Mouse (Mus musculus) embryonic facial prominence, embryonic 14.5 days (tissue): ENCODE data around the gene 6430571L13Rik. TPM values are rescaled to one million over a fixed set of nuclear protein-coding genes. Genes with fewer than 3 reads are reported as not detected.

ENCODE experiments used
- ATAC-seq: fragments of 200-750 bp; cut with Nextera tagmentation; 2 replicates; pipeline ENCODE4 v1.8.0; 2017; ENCODE audit warnings: low read depth, moderate number of reproducible peaks, moderate TSS enrichment
- DNase-seq: peaks from one replicate; pipeline ENCODE4 v3.0.0-alpha.2; 2015; ENCODE audit warnings: low spot score
- H3K27ac ChIP-seq: fragments of 300-500 bp; sonication (generic); replicated peaks from 2 replicates; pipeline ENCODE4 v1.5.1; 2014; ENCODE audit warnings: low read depth, mild to moderate bottlenecking, low read length, moderate library complexity
- H3K27me3 ChIP-seq: fragments of 300-500 bp; sonication (generic); replicated peaks from 2 replicates; pipeline ENCODE4 v1.6.1; 2014; ENCODE audit warnings: low read length; ENCODE audit not compliant: control insufficient read depth, insufficient read depth
- H3K36me3 ChIP-seq: fragments of 300-500 bp; sonication (generic); 2 replicates; pipeline ENCODE4 v1.6.1; 2014; ENCODE audit warnings: low read length, mixed read lengths; ENCODE audit not compliant: control insufficient read depth, insufficient read depth
- H3K4me1 ChIP-seq: fragments of 300-500 bp; sonication (generic); 2 replicates; pipeline ENCODE4 v1.6.1; 2014; ENCODE audit warnings: antibody characterized with exemption, low read length; ENCODE audit not compliant: control insufficient read depth, insufficient read depth
- H3K4me2 ChIP-seq: fragments of 300-500 bp; sonication (generic); 2 replicates; pipeline ENCODE4 v1.6.1; 2014; ENCODE audit warnings: low read depth, mild to moderate bottlenecking, low read length, moderate library complexity, mixed read lengths
- H3K4me3 ChIP-seq: fragments of 300-500 bp; sonication (generic); 2 replicates; pipeline ENCODE4 v1.5.1; 2014; ENCODE audit warnings: low read depth, mild to moderate bottlenecking, low read length
- H3K9ac ChIP-seq: fragments of 300-500 bp; sonication (generic); 2 replicates; pipeline ENCODE4 v1.6.1; 2014; ENCODE audit warnings: low read depth, mild to moderate bottlenecking, low read length, moderate library complexity, mixed read lengths
- H3K9me3 ChIP-seq: fragments of 300-500 bp; sonication (generic); 2 replicates; pipeline ENCODE4 v1.6.1; 2016; ENCODE audit warnings: low read length; ENCODE audit not compliant: control insufficient read depth
- WGBS: fragments of 180-500 bp; shearing (Covaris S2); extraction: QIAGEN DNeasy Blood & Tissue Kit; methylation state at CpG from one replicate; pipeline ENCODE4 v1.1.7; 2014; 5-methylcytosine and 5-hydroxymethylcytosine counted together
- polyA plus RNA-seq: library from polyadenylated mRNA; unstranded; fragments of >200 nt; fragmentation: Nextera tagmentation; extraction: Ambion mirVana; gene quantifications from 2 replicates; pipeline ENCODE4 v1.2.1, GENCODE M21; 2014

6430571L13Rik gene
- polyA plus RNA-seq, 1 experiment from 2014 or later = 0.96 TPM

DNA sequence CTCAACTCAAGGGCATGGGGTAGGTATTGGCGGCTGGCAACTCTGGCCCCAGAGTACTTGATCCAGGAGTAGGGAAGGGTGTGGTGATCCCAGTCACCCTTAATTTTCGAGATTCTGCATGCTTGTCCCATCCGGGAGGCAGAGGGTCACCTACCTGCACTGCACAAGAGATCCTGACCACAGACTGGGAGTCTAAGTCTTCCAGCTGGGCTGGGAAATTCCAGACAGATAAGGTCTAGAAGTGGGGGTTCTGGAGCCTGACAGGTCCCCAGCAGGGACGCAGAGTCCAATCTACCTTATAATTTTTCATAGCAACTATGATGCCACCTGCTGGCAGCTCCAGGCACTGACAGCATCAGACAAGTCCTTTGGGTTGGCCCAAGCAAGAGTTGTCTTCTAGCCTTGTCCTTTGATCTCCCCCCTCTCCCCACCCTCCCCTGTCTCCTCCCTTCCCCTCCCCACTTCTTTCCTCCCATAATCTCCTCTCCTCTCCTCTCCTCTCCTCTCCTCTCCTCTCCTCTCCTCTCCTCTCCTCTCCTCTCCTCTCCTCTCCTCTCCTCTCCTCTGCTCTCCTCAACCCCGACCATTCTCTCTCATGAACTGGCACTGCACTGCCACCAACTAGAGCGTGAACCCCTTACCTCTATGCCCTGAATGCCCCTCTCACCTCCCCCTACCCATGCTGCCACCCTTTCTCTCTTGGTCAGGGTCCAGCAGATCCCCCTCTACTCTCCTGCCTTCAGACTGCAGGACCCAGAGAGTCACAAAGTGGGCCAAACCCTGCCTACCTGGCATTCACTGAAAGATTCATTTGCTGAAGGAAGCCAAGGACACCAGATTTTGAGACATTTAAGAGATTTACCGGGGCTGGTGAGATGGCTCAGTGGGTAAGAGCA, 15.7 kb downstream of the 6430571L13Rik start:
- Histone ChIP-seq H3K27me3 (peaks cover 3% of the 10 kb centered on the region; the same call in 1 of the 2 replicates), H3K4me3 (no peak overlapping the region), H3K4me2 (no peak overlapping the region), H3K27ac (no peak overlapping the region), H3K9ac (no peak overlapping the region), H3K4me1 (peaks cover 3% of the 10 kb centered on the region; the same call in 1 of the 2 replicates), H3K9me3 (no peaks in the 10 kb centered on the region), H3K36me3 (no peaks in the 10 kb centered on the region)
- ATAC-seq (no peak), DNase-seq (peak; percentile 76)
- WGBS = 49% methylated on average over 7 of the region's 7 CpGs

DNA sequence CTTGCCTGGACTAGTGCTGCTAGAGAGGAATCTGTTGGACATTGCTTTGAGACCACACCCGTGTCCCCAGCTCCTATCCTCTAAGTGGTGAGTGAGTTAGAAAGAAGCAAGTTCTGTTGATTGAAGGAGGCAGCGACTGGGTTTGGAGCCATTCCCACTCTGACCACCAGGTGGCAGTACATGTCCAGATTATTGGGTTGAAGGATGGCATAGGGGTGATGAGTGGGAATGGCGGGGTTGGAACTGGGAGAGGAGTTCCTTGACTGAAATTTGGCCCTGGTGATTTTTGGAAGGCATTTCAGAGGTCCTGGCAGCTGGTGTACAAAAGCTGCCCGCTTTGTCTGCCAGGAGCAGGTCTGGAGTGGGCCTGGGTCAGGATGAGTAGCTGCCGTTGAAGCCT, 17.2 kb downstream of the 6430571L13Rik start:
- DNase-seq = peak; percentile 41
- 21% methylated on average over 5 of the region's 5 CpGs for WGBS
- Histone ChIP-seq H3K36me3 (no peaks in the 10 kb centered on the region), H3K9me3 (no peaks in the 10 kb centered on the region), H3K9ac (no peak overlapping the region), H3K4me2 (no peak overlapping the region), H3K27me3 (peaks cover 3% of the 10 kb centered on the region; the same call in 1 of the 2 replicates), H3K4me3 (no peak overlapping the region), H3K27ac (no peak overlapping the region), H3K4me1 (peaks cover 3% of the 10 kb centered on the region; the same call in 1 of the 2 replicates)
- no peak for ATAC-seq

DNA sequence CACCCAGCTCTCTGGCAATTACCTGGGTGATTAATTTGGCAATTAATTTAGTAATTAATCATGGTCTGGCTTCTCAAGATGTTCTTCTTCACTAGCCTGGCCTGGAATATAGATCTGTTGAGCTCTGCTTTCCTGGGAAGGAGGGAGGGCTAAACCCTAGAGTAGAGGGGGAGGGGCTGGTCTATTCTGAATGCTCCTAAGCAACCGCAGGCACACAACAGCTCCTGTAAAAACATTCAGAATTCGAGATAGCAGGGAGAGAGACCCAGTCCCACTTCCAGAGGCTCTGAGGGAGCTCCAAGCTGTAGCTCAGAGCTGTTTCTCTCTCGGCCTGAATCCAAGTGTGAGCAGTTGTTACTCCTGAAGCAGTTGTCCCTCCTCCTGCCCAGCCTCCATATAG, 20.6 kb downstream of the 6430571L13Rik start:
- DNase-seq = peak; percentile 7
- Histone ChIP-seq H3K9ac (no peak overlapping the region), H3K36me3 (no peaks in the 10 kb centered on the region)

DNA sequence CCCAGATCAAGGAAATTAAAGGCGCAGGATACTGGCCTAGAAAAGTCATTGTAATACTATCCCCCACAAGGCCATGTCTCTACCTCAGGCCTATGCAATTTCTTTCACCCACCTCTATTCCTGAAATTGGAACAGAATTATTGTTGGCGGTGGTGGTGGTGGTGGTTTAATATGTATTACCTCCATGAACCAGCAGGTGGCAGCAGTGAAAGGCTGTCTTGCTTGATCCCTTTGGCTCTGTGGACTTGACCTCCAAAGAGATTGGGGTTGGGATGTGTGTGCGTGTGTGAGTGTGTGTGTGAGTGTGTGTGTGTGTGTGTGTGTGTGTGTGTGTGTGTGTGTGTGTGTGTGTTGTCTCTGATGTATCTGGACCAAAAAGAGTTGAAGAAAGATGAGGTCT, 26.2 kb downstream of the 6430571L13Rik start:
- no peak overlapping the region for H3K9ac ChIP-seq
- 10% methylated on average over 3 of the region's 3 CpGs for WGBS
- H3K4me1 ChIP-seq = no peaks in the 10 kb centered on the region
- no peaks in the 10 kb centered on the region for H3K9me3 ChIP-seq
- H3K27ac ChIP-seq = no peak overlapping the region
- no peak for ATAC-seq
- H3K4me2 ChIP-seq = no peak overlapping the region
- H3K27me3 ChIP-seq = no peaks in the 10 kb centered on the region
- H3K4me3 ChIP-seq = no peak overlapping the region
- H3K36me3 ChIP-seq = no peaks in the 10 kb centered on the region
- peak; percentile 58 for DNase-seq

More for the DNA sequence above, 20.6 kb downstream of the 6430571L13Rik start:
- Histone ChIP-seq H3K9me3 (no peaks in the 10 kb centered on the region), H3K27ac (no peak overlapping the region), H3K27me3 (0 out of 2 replicates have a peak, but pooled peaks cover 3% of the 10 kb centered on the region), H3K4me3 (no peak overlapping the region), H3K4me2 (no peak overlapping the region), H3K4me1 (peaks cover 3% of the 10 kb centered on the region; the same call in 1 of the 2 replicates)
- ATAC-seq = no peak
- 29% methylated on average over 3 of the region's 3 CpGs for WGBS

DNA sequence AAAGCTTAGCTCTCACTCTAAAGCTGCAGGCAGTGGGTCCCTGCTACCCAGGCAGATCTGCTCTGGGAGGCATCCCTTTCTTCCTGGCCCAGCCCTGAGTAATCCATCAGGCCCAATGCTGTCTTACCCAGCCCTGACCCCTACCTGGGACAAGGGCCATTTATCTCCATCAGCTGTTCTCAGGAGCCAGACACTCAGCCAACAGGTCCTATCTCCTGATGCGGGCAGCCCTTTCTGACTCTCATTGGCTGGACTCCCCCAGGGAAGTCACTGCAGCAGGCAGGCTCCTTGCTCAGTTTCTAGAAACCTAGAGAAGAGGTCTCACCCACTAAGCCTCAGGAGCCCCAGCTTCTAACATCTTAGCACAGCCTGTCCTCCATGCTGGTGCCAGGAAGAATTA, 27.9 kb downstream of the 6430571L13Rik start:
- no peaks in the 10 kb centered on the region; the same call in 1 of the 2 replicates for H3K27me3 ChIP-seq
- H3K9me3 ChIP-seq = no peaks in the 10 kb centered on the region
- no peaks in the 10 kb centered on the region for H3K4me1 ChIP-seq
- ATAC-seq (no peak), DNase-seq (no peak)
- H3K4me3 ChIP-seq = no peak overlapping the region
- H3K27ac ChIP-seq = no peak overlapping the region
- 62% methylated on average over 1 of the region's 1 CpGs for whole genome bisulfite sequencing
- no peak overlapping the region for H3K9ac ChIP-seq
- H3K36me3 ChIP-seq = no peaks in the 10 kb centered on the region
- H3K4me2 ChIP-seq = no peak overlapping the region

DNA sequence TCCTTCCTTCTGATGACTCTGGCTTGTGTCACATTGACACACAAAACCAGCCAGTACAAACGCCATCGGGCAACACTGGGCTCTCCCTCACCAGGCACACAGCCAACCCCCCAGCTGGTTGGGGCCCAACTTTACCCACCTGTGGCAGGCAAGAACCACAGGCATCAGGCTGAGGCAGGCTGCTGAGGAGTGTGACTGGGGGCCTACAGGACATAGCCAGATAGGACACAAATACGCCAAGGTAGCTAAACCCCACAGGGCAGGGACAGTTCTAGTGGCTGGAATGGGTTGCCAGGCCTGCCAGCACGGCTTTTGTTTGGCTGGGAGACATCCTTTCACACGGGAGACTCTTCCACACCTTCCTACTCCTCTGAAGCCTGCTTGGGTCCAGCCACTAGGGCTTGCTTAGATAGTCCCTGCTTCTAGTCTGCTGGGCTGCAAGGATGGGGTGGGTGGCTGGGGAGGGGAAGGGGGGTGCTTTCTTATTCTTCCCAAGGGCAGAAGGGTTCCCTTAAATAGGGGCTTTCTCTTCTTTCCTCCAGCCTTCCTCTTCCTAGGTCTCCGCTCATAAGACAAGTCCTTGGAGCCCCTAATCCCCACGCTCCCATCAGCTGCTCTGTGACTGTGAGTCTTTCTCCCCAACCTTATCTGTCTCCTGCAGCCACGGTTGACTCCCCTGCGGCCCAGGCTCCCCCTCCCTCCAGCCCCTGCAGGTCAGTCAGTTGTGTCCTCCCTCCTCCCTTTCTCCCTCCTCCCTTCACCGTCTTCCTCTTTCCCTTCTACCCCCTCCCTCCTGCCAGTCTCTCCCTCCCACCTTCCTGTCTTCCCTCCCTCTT, 29.1 kb downstream of the 6430571L13Rik start:
- no peaks in the 10 kb centered on the region for H3K4me1 ChIP-seq
- no peaks in the 10 kb centered on the region for H3K36me3 ChIP-seq
- no peaks in the 10 kb centered on the region for H3K9me3 ChIP-seq
- no peak overlapping the region for H3K4me3 ChIP-seq
- H3K4me2 ChIP-seq = no peak overlapping the region
- H3K9ac ChIP-seq = no peak overlapping the region
- peaks cover 3% of the 10 kb centered on the region; the same call in 1 of the 2 replicates for H3K27me3 ChIP-seq
- DNase-seq = no peak
- H3K27ac ChIP-seq = no peak overlapping the region
- ATAC-seq = no peak
- 37% methylated on average over 10 of the region's 10 CpGs for WGBS

DNA sequence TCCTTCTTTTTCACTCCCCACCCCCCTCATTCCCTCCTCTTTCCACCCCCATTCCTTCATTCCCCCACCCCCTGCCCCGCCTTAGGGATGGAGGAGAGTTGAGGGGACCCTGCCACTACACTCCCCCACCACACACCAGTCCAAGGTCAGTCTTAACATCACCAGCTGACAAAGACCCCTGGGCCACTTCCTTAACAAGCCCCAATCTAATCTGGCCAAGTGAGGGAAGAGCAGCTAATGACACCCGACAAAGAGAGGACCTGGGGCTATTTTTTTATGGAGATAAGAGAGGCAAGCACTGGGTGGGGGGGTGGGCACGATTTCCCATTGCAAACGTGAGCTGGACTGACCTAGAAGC, 29.7 kb downstream of the 6430571L13Rik start:
- no peak overlapping the region for H3K9ac ChIP-seq
- no peak overlapping the region for H3K27ac ChIP-seq
- no peak overlapping the region for H3K4me3 ChIP-seq
- H3K4me2 ChIP-seq = no peak overlapping the region
- H3K36me3 ChIP-seq = no peaks in the 10 kb centered on the region
- no peak for DNase-seq
- no peaks in the 10 kb centered on the region for H3K9me3 ChIP-seq
- no peak for ATAC-seq
- no peaks in the 10 kb centered on the region for H3K4me1 ChIP-seq
- H3K27me3 ChIP-seq = peaks cover 7% of the 10 kb centered on the region
- WGBS = 10% methylated on average over 4 of the region's 4 CpGs

DNA sequence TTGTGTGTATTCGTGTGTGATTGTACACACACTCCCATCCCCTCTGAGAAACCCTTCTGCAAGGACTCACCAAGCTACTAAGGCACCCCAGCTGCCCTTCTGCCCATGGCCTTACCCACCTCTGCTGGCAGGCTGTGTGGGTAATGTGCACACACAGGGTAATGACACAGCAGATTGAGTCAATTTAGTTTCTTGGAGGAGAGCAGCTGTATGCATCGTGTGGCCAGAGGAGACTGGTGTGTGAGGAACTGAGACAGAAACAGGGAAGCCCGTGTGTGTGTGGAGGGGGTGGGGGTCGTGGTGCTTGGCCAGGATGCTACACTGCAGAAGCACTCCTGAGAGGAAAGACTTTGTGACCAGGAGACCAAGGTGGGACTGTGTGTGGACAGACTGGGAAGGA, 32.0 kb downstream of the 6430571L13Rik start:
- Histone ChIP-seq H3K27me3 (peaks cover 26% of the 10 kb centered on the region), H3K27ac (no peak overlapping the region), H3K4me2 (no peak overlapping the region), H3K36me3 (no peaks in the 10 kb centered on the region), H3K9me3 (no peaks in the 10 kb centered on the region), H3K4me1 (no peaks in the 10 kb centered on the region), H3K4me3 (no peak overlapping the region), H3K9ac (no peak overlapping the region)
- WGBS = 47% methylated on average over 4 of the region's 4 CpGs
- no peak for DNase-seq
- no peak for ATAC-seq
